Mouse (Mus musculus): Measurements from ENCODE around the gene Ccdc8. TPM values are rescaled to one million over a fixed set of nuclear protein-coding genes. Genes with fewer than 3 reads are reported as not detected.
A peak's percentile ranks its signal among the peaks of the same experiment; 100 is the strongest.

The Ccdc8 gene
- total and polyA plus RNA-seq, 2 experiments from 2014 or later = 11.7 to 31.2 TPM

GRCm38 (mm10) chr7:17017036-17017435 lies 24.5 kb downstream of the Ccdc8 start:
- no peaks in the 10 kb centered on the region for H3K27me3 ChIP-seq (ENCODE audit: control insufficient read depth, insufficient read depth, low read length)
- peaks cover 75% of the 10 kb centered on the region for H3K36me3 ChIP-seq (replicated peaks; ENCODE audit: control insufficient read depth, insufficient read depth, low read length)
- no peak overlapping the region for H3K4me2 ChIP-seq (ENCODE audit: low read depth, low read length)
- no peak overlapping the region for H3K4me3 ChIP-seq (ENCODE audit: low read depth, low read length)
- H3K9ac ChIP-seq (replicated peaks; ENCODE audit: low read depth, low read length) = no peak overlapping the region
- H3K27ac ChIP-seq (ENCODE audit: low read depth) = peak overlapping the region; percentile 71
- peak; percentile 94 for DNase-seq (ENCODE audit: low spot score)
- H3K9me3 ChIP-seq (replicated peaks; ENCODE audit: control insufficient read depth, low read length) = no peaks in the 10 kb centered on the region
- TF ChIP-seq EP300 (IDR thresholded peaks at IDR 0.05; ENCODE audit: low read depth) (peak; percentile 83), CTCF (IDR thresholded peaks at IDR 0.05; ENCODE audit: low read depth) (no peak)
- peak; percentile 98 for ATAC-seq (ENCODE audit: insufficient read depth, low read depth)
- WGBS = 14% methylated on average over 1 of the region's 1 CpGs
- peaks cover 33% of the 10 kb centered on the region for H3K4me1 ChIP-seq (ENCODE audit: control insufficient read depth, insufficient read depth)

- no peak for ATAC-seq (ENCODE audit: insufficient read depth, low read depth)
- H3K9ac ChIP-seq (replicated peaks; ENCODE audit: low read depth, low read length) = no peak overlapping the region
These were observed 25.4 kb downstream of the Ccdc8 start for GRCm38 (mm10) chr7:17017921-17018320.

GRCm38 (mm10) chr7:17019426-17020166 lies 27.1 kb downstream of the Ccdc8 start:
- H3K4me2 ChIP-seq (ENCODE audit: low read depth, low read length) = no peak overlapping the region
- no peaks in the 10 kb centered on the region for H3K9me3 ChIP-seq (replicated peaks; ENCODE audit: control insufficient read depth, low read length)
- no peak overlapping the region for H3K4me3 ChIP-seq (ENCODE audit: low read depth, low read length)
- H3K27me3 ChIP-seq (ENCODE audit: control insufficient read depth, insufficient read depth, low read length) = no peaks in the 10 kb centered on the region
- DNase-seq (ENCODE audit: low spot score) (no peak), ATAC-seq (ENCODE audit: insufficient read depth, low read depth) (no peak)
- peaks cover 54% of the 10 kb centered on the region for H3K36me3 ChIP-seq (replicated peaks; ENCODE audit: control insufficient read depth, insufficient read depth, low read length)
- TF ChIP-seq EP300 (IDR thresholded peaks at IDR 0.05; ENCODE audit: low read depth) = no peak
- no peak for TF ChIP-seq CTCF (IDR thresholded peaks at IDR 0.05; ENCODE audit: low read depth)
- 0 out of 2 replicates have a peak overlapping the region, but pooled peaks have one; percentile 6 for H3K27ac ChIP-seq (ENCODE audit: low read depth)
- peaks cover 58% of the 10 kb centered on the region for H3K4me1 ChIP-seq (ENCODE audit: control insufficient read depth, insufficient read depth)
- 66% methylated on average over 7 of the region's 7 CpGs for WGBS
- H3K9ac ChIP-seq (replicated peaks; ENCODE audit: low read depth, low read length) = no peak overlapping the region

More at GRCm38 (mm10) chr7:17017921-17018320, 25.4 kb downstream of the Ccdc8 start:
- H3K27me3 ChIP-seq (ENCODE audit: control insufficient read depth, insufficient read depth, low read length) = no peaks in the 10 kb centered on the region
- peaks cover 41% of the 10 kb centered on the region for H3K4me1 ChIP-seq (ENCODE audit: control insufficient read depth, insufficient read depth)
- no peak overlapping the region for H3K4me3 ChIP-seq (ENCODE audit: low read depth, low read length)
- 68% methylated on average over 2 of the region's 2 CpGs for WGBS
- H3K9me3 ChIP-seq (replicated peaks; ENCODE audit: control insufficient read depth, low read length) = no peaks in the 10 kb centered on the region
- TF ChIP-seq CTCF (IDR thresholded peaks at IDR 0.05; ENCODE audit: low read depth) (no peak), EP300 (IDR thresholded peaks at IDR 0.05; ENCODE audit: low read depth) (no peak)
- H3K4me2 ChIP-seq (ENCODE audit: low read depth, low read length) = no peak overlapping the region
- peaks cover 71% of the 10 kb centered on the region for H3K36me3 ChIP-seq (replicated peaks; ENCODE audit: control insufficient read depth, insufficient read depth, low read length)
- DNase-seq (ENCODE audit: low spot score) = no peak
- H3K27ac ChIP-seq (ENCODE audit: low read depth) = peak overlapping the region; percentile 67

- H3K9ac ChIP-seq (replicated peaks; ENCODE audit: low read depth, low read length) = no peak overlapping the region
- 95% methylated on average over 15 of the region's 15 CpGs for WGBS
- no peaks in the 10 kb centered on the region for H3K27me3 ChIP-seq (ENCODE audit: control insufficient read depth, insufficient read depth, low read length)
- no peak for DNase-seq (ENCODE audit: low spot score)
- H3K4me1 ChIP-seq (ENCODE audit: control insufficient read depth, insufficient read depth) = peaks cover 69% of the 10 kb centered on the region
- no peak for ATAC-seq (ENCODE audit: insufficient read depth, low read depth)
- peaks cover 32% of the 10 kb centered on the region for H3K36me3 ChIP-seq (replicated peaks; ENCODE audit: control insufficient read depth, insufficient read depth, low read length)
- no peak overlapping the region for H3K4me3 ChIP-seq (ENCODE audit: low read depth, low read length)
- no peak overlapping the region for H3K4me2 ChIP-seq (ENCODE audit: low read depth, low read length)
- no peaks in the 10 kb centered on the region for H3K9me3 ChIP-seq (replicated peaks; ENCODE audit: control insufficient read depth, low read length)
- no peak overlapping the region for H3K27ac ChIP-seq (ENCODE audit: low read depth)
- TF ChIP-seq EP300 (IDR thresholded peaks at IDR 0.05; ENCODE audit: low read depth) (no peak), CTCF (IDR thresholded peaks at IDR 0.05; ENCODE audit: low read depth) (no peak)
These were observed 29.7 kb downstream of the Ccdc8 start for GRCm38 (mm10) chr7:17022176-17022575.

GRCm38 (mm10) chr7:17023701-17024100 lies 31.2 kb downstream of the Ccdc8 start:
- H3K4me1 ChIP-seq (ENCODE audit: control insufficient read depth, insufficient read depth) = peaks cover 60% of the 10 kb centered on the region

More at GRCm38 (mm10) chr7:17023701-17024100, 31.2 kb downstream of the Ccdc8 start:
- Histone ChIP-seq H3K27me3 (ENCODE audit: control insufficient read depth, insufficient read depth, low read length) (no peaks in the 10 kb centered on the region), H3K9ac (replicated peaks; ENCODE audit: low read depth, low read length) (0 out of 2 replicates have a peak overlapping the region, but pooled peaks have one; percentile 15), H3K4me2 (ENCODE audit: low read depth, low read length) (peak overlapping the region; percentile 68), H3K4me3 (ENCODE audit: low read depth, low read length) (no peak overlapping the region), H3K9me3 (replicated peaks; ENCODE audit: control insufficient read depth, low read length) (no peaks in the 10 kb centered on the region), H3K27ac (ENCODE audit: low read depth) (peak overlapping the region; percentile 75), H3K36me3 (replicated peaks; ENCODE audit: control insufficient read depth, insufficient read depth, low read length) (peaks cover 32% of the 10 kb centered on the region)
- TF ChIP-seq EP300 (IDR thresholded peaks at IDR 0.05; ENCODE audit: low read depth) (no peak), CTCF (IDR thresholded peaks at IDR 0.05; ENCODE audit: low read depth) (no peak)
- 31% methylated on average over 4 of the region's 4 CpGs for WGBS
- DNase-seq (ENCODE audit: low spot score) = no peak
- no peak for ATAC-seq (ENCODE audit: insufficient read depth, low read depth)

Measured in heart, postnatal 0 days (tissue).